Mouse (Mus musculus): ENCODE measurements around the gene Lrrc61. TPM values are rescaled to one million over a fixed set of nuclear protein-coding genes. Genes with fewer than 3 reads are reported as not detected.

Gene Lrrc61
- total RNA-seq, 2 experiments from 2014 or later = 3.3 to 17.0 TPM

Other genes starting within 250 kb of the Lrrc61 start
- gene Krba1, start 159.2 kb upstream of the Lrrc61 start, total RNA-seq (2014; fragmentation: Nextera tagmentation) = 8.4 and 9.1 TPM in 2 replicates
- 4.8 and 8.0 TPM in 2 replicates for gene Krba1, start 159.2 kb upstream of the Lrrc61 start, total RNA-seq (2017)
- 0.33 and 0.67 TPM in 2 replicates for gene Zfp467, start 109.0 kb upstream of the Lrrc61 start, total RNA-seq (2014; fragmentation: Nextera tagmentation)
- gene Zfp467, start 109.0 kb upstream of the Lrrc61 start, total RNA-seq (2017) = 0.33 TPM in 1 of 2 replicates, not detected in the other
- gene Sspo, start 106.6 kb upstream of the Lrrc61 start, total RNA-seq (2014; fragmentation: Nextera tagmentation) = not detected in 2 replicates
- gene Sspo, start 106.6 kb upstream of the Lrrc61 start, total RNA-seq (2017) = not detected in 2 replicates
- gene Atp6v0e2, start 17.2 kb upstream of the Lrrc61 start, total RNA-seq (2014; fragmentation: Nextera tagmentation) = not detected in 2 replicates
- gene Atp6v0e2, start 17.2 kb upstream of the Lrrc61 start, total RNA-seq (2017) = not detected in 2 replicates
- gene Rarres2, start 18.0 kb downstream of the Lrrc61 start, total RNA-seq (2014; fragmentation: Nextera tagmentation) = not detected in 2 replicates
- 0.05 TPM in 1 of 2 replicates, not detected in the other for gene Rarres2, start 18.0 kb downstream of the Lrrc61 start, total RNA-seq (2017)
- gene Gm45021, start 34.8 kb downstream of the Lrrc61 start, total RNA-seq (2014; fragmentation: Nextera tagmentation) = not detected in 2 replicates
- not detected in 2 replicates for gene Gm45021, start 34.8 kb downstream of the Lrrc61 start, total RNA-seq (2017)
- 9.7 and 17.1 TPM in 2 replicates for gene Repin1, start 39.1 kb downstream of the Lrrc61 start, total RNA-seq (2014; fragmentation: Nextera tagmentation)
- 9.8 and 14.7 TPM in 2 replicates for gene Repin1, start 39.1 kb downstream of the Lrrc61 start, total RNA-seq (2017)
- gene Gm44965, start 39.1 kb downstream of the Lrrc61 start, total RNA-seq (2014; fragmentation: Nextera tagmentation) = not detected in 2 replicates
- not detected in 2 replicates for gene Gm44965, start 39.1 kb downstream of the Lrrc61 start, total RNA-seq (2017)
- gene Zfp775, start 47.3 kb downstream of the Lrrc61 start, total RNA-seq (2014; fragmentation: Nextera tagmentation) = 1.7 and 1.9 TPM in 2 replicates
- 2.0 and 3.0 TPM in 2 replicates for gene Zfp775, start 47.3 kb downstream of the Lrrc61 start, total RNA-seq (2017)
- 1.9 and 4.2 TPM in 2 replicates for gene AI854703, start 72.0 kb downstream of the Lrrc61 start, total RNA-seq (2014; fragmentation: Nextera tagmentation)
- gene AI854703, start 72.0 kb downstream of the Lrrc61 start, total RNA-seq (2017) = 1.4 and 3.0 TPM in 2 replicates
- gene Gimap8, start 92.4 kb downstream of the Lrrc61 start, total RNA-seq (2014; fragmentation: Nextera tagmentation) = 7.1 and 7.8 TPM in 2 replicates
- 1.4 and 8.0 TPM in 2 replicates for gene Gimap8, start 92.4 kb downstream of the Lrrc61 start, total RNA-seq (2017)
- 15.2 and 18.7 TPM in 2 replicates for gene Gimap9, start 121.3 kb downstream of the Lrrc61 start, total RNA-seq (2014; fragmentation: Nextera tagmentation)
- gene Gimap9, start 121.3 kb downstream of the Lrrc61 start, total RNA-seq (2017) = 34.5 and 49.2 TPM in 2 replicates
- gene Gimap4, start 129.8 kb downstream of the Lrrc61 start, total RNA-seq (2014; fragmentation: Nextera tagmentation) = 12.5 and 18.0 TPM in 2 replicates
- 3.0 and 61.5 TPM in 2 replicates for gene Gimap4, start 129.8 kb downstream of the Lrrc61 start, total RNA-seq (2017)
- gene Gimap6, start 153.4 kb downstream of the Lrrc61 start, total RNA-seq (2014; fragmentation: Nextera tagmentation) = 21.8 and 27.8 TPM in 2 replicates
- gene Gimap6, start 153.4 kb downstream of the Lrrc61 start, total RNA-seq (2017) = 48.2 and 58.4 TPM in 2 replicates
- gene Gm28053, start 163.8 kb downstream of the Lrrc61 start, total RNA-seq (2014; fragmentation: Nextera tagmentation) = 2.9 TPM in 1 of 2 replicates, not detected in the other
- gene Gm28053, start 163.8 kb downstream of the Lrrc61 start, total RNA-seq (2017) = 96.6 TPM in 1 of 2 replicates, not detected in the other
- 1.4 and 4.8 TPM in 2 replicates for gene Gimap7, start 163.8 kb downstream of the Lrrc61 start, total RNA-seq (2014; fragmentation: Nextera tagmentation)
- 2.1 and 4.6 TPM in 2 replicates for gene Gimap7, start 163.8 kb downstream of the Lrrc61 start, total RNA-seq (2017)
- gene Gimap1, start 184.3 kb downstream of the Lrrc61 start, total RNA-seq (2014; fragmentation: Nextera tagmentation) = 4.8 and 20.1 TPM in 2 replicates
- 10.8 and 12.9 TPM in 2 replicates for gene Gimap1, start 184.3 kb downstream of the Lrrc61 start, total RNA-seq (2017)
- 6.1 and 11.7 TPM in 2 replicates for gene Gimap5, start 191.4 kb downstream of the Lrrc61 start, total RNA-seq (2014; fragmentation: Nextera tagmentation)
- 1.5 and 5.8 TPM in 2 replicates for gene Gimap5, start 191.4 kb downstream of the Lrrc61 start, total RNA-seq (2017)
- gene Gimap3, start 216.1 kb downstream of the Lrrc61 start, total RNA-seq (2014; fragmentation: Nextera tagmentation) = 6.4 and 19.7 TPM in 2 replicates
- 0.88 and 6.2 TPM in 2 replicates for gene Gimap3, start 216.1 kb downstream of the Lrrc61 start, total RNA-seq (2017)

All from megakaryocyte-erythroid progenitor cell, adult 5-6 weeks (primary cell).